Mouse (Mus musculus): ENCODE measurements around the gene Ascc1. TPM values are rescaled to one million over a fixed set of nuclear protein-coding genes. Genes with fewer than 3 reads are reported as not detected.
A peak's percentile ranks its signal among the peaks of the same experiment; 100 is the strongest.

Ascc1 gene
- polyA plus RNA-seq, 1 experiment from 2014 or later: 35.8 TPM

DNA sequence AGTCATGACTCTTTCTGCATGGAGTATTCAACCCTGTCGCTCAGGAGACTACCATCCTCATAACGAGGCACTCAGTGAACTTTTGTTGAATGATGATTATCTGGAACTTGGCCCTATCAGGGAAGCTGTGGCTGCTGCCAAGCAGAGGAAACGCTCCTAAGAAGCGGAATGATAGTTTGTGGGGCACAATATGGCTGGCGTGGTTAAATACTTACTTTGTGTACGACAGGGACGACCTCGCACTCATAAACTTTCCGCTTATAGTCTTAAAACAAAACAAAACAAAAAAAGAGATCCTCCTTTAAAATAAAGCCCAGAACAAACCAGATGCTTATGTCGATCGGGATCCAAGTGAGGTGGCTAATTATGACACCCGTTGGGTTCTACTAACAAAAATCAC is 402 bp upstream of the Ascc1 start:
- Histone ChIP-seq H3K4me1 (replicated peaks) (peaks cover 21% of the 10 kb centered on the region), H3K27me3 (ENCODE audit: insufficient read depth, poor library complexity, severe bottlenecking) (no peaks in the 10 kb centered on the region), H3K36me3 (peaks cover 29% of the 10 kb centered on the region), H3K9me3 (no peaks in the 10 kb centered on the region), H3K27ac (peak overlapping the region; percentile 98), H3K4me3 (peak overlapping the region; percentile 75)
- DNase-seq (ENCODE audit: low spot score): no peak
- 10% methylated on average over 12 of the region's 12 CpGs for WGBS

DNA sequence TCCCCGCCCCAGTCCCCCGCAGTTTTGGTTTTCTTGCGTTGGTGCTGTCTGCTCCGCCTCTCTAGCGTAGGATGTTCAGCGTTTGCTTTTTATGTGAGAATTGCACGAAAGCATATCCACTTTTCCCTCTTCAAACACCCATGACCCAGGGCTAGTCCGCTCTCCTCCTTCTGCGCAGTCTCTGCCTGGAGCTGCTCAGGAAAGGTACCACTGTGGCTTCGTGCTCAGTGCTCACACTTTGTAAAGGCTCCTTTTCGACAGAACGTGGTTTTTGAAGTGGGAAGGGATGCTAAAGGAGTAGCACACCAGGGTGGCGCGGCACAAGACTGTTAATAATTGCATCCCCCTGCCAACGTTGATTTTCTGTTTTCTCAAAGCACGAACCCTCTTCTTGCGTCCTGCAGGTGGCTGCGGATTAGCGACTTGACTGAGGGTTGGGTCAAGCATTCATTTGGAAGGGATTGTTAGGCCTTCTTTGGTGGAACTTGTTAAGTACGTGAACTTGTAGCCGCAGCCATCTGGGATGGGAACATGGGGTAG is 678 bp downstream of the Ascc1 start:
- peak overlapping the region; percentile 75 for H3K4me3 ChIP-seq
- under 1% methylated on average over 21 of the region's 21 CpGs for WGBS
- peaks cover 21% of the 10 kb centered on the region for H3K4me1 ChIP-seq (replicated peaks)
- no peaks in the 10 kb centered on the region for H3K9me3 ChIP-seq
- peaks cover 37% of the 10 kb centered on the region for H3K36me3 ChIP-seq
- peak overlapping the region; percentile 98 for H3K27ac ChIP-seq
- no peaks in the 10 kb centered on the region for H3K27me3 ChIP-seq (ENCODE audit: insufficient read depth, poor library complexity, severe bottlenecking)
- DNase-seq (ENCODE audit: low spot score): no peak

DNA sequence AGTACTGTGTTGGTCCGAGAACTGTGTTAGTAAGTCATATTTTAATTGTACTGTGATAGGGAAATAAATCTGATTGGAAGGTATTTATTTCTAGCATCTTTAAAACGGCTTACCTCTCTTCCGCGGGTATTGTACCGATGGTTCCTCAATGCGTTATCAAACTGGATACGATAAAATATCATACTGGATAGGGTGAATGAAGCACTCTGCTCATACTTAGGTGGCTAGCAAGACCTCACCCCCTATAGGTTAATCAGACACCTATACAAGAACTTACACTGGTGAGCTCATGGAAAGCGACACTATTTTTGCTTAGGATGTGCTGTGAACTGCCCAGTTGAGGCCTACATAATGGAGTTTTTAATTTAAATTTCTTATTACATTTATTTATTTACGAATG is 1.2 kb downstream of the Ascc1 start:
- Histone ChIP-seq H3K4me3 (peak overlapping the region; percentile 75), H3K4me1 (replicated peaks) (peaks cover 21% of the 10 kb centered on the region)
- 77% methylated on average over 9 of the region's 9 CpGs for WGBS

DNA sequence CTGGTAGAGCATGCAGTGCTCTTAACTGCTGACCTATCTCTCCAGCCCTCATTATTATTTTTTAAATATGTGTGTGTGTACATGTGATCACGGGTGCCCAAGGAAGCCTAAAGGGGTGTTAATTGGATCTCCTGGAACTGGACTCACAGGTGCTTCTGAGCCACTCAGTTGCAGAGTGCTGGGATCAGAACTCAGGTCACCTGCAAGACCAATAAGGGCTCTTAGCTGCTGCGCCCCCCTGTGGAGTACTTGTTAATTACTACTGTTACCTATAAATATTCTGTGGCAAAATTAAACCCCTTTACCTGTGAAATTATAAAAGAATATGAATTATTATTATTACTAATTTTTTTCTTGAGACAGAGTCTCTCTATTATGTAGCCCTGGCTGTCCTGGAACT is 2.7 kb downstream of the Ascc1 start:
- H3K9me3 ChIP-seq: no peaks in the 10 kb centered on the region
- WGBS: 69% methylated on average over 2 of the region's 2 CpGs
- H3K4me1 ChIP-seq (replicated peaks): peaks cover 21% of the 10 kb centered on the region
- no peak overlapping the region for H3K27ac ChIP-seq
- no peaks in the 10 kb centered on the region for H3K27me3 ChIP-seq (ENCODE audit: insufficient read depth, poor library complexity, severe bottlenecking)
- no peak overlapping the region for H3K4me3 ChIP-seq
- peaks cover 37% of the 10 kb centered on the region for H3K36me3 ChIP-seq
- DNase-seq (ENCODE audit: low spot score): no peak

More for the DNA sequence above, 1.2 kb downstream of the Ascc1 start:
- H3K27me3 ChIP-seq (ENCODE audit: insufficient read depth, poor library complexity, severe bottlenecking): no peaks in the 10 kb centered on the region
- H3K27ac ChIP-seq: peak overlapping the region; percentile 98
- no peaks in the 10 kb centered on the region for H3K9me3 ChIP-seq
- no peak for DNase-seq (ENCODE audit: low spot score)
- peaks cover 43% of the 10 kb centered on the region for H3K36me3 ChIP-seq

DNA sequence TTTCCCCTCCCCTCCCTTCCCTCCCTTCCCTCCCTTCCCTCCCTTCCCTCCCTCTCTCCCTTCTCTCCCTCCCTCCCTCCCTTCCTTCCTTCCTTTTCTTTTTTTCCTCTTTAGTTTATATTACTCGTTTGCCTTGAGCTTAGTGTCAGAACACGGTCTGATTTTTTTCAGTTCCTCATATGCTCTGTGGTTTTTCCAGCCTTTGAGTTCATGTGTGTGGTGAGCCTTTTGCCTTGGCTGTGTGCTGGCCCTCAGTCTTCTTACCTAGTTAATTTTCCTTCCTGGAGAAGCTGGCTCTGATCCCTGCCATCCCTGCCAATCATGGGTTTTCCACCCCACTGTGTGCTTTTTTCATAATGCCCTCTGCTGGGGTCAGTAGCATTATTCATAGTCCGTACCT is 6.5 kb downstream of the Ascc1 start:
- Histone ChIP-seq H3K27ac (no peak overlapping the region), H3K4me3 (no peak overlapping the region), H3K36me3 (peaks cover 38% of the 10 kb centered on the region), H3K27me3 (ENCODE audit: insufficient read depth, poor library complexity, severe bottlenecking) (no peaks in the 10 kb centered on the region), H3K4me1 (replicated peaks) (peaks cover under 1% of the 10 kb centered on the region; the same call in 1 of the 2 replicates), H3K9me3 (no peaks in the 10 kb centered on the region)
- DNase-seq (ENCODE audit: low spot score): no peak
- 87% methylated on average over 3 of the region's 3 CpGs for WGBS

DNA sequence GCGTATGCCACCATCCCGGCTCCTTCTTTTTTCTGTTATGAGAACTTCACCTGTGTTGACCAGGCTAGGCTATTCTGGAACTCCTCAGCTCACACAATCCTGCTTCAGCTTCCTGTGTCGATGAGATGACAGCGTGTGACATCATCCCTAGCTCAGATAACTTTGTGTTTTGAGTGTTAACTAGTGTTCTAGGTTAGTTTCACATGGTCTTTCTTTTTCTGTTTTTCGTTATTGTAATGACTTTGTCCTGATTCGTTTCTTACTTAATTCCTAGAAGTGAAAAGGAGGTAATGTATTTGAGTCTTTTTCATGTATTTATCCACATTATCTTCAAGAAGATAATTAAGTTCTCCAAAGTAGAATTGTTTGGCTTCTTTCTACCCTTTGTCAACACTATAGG is 13.6 kb downstream of the Ascc1 start:
- 93% methylated on average over 6 of the region's 6 CpGs for WGBS
- no peaks in the 10 kb centered on the region for H3K27me3 ChIP-seq (ENCODE audit: insufficient read depth, poor library complexity, severe bottlenecking)

DNA sequence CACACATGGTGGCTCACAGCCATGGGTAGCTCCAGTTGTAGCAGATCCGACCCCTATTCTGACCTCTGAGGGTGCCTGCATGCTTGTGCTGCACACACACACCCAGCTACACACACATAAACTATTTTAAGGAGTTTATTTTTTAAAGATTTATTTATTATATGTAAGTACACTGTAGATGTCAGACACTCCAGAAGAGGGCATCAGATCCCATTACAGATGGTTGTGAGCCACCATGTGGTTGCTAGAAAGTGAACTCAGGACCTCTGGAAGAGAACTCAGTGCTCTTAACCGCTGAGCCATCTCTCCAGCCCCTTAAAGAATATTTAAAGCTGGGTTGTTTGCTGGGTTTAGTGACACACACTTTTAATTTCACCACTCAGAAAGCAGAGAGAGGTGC is 16.7 kb downstream of the Ascc1 start:
- Histone ChIP-seq H3K4me1 (replicated peaks) (no peaks in the 10 kb centered on the region), H3K27me3 (ENCODE audit: insufficient read depth, poor library complexity, severe bottlenecking) (no peaks in the 10 kb centered on the region), H3K4me3 (no peak overlapping the region), H3K9me3 (no peaks in the 10 kb centered on the region), H3K27ac (no peak overlapping the region), H3K36me3 (peaks cover 57% of the 10 kb centered on the region)
- DNase-seq (ENCODE audit: low spot score): no peak
- WGBS: 77% methylated on average over 2 of the region's 2 CpGs

More for the DNA sequence above, 13.6 kb downstream of the Ascc1 start:
- Histone ChIP-seq H3K36me3 (peaks cover 59% of the 10 kb centered on the region), H3K4me3 (no peak overlapping the region), H3K27ac (no peak overlapping the region), H3K4me1 (replicated peaks) (no peaks in the 10 kb centered on the region), H3K9me3 (no peaks in the 10 kb centered on the region)
- no peak for DNase-seq (ENCODE audit: low spot score)

DNA sequence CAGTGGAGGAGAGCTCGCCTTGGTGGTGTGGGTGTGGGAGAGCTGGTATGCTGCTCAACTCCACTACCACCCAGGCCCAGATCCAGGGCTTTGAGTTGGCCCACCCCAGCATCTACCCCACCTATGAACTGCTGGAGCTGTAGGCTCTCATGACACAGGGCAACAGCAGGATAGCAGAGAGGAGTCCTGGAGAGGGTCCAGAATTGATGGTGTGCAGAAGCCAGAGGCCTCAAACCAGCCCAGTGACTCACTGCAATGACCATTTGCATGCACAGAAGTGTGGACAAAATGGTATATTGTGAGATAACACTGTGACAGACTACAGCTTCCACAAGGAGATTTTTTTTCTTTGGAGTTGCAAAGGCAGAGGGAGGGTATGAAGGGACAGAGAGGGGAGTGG is 21.1 kb downstream of the Ascc1 start:
- Histone ChIP-seq H3K36me3 (peaks cover 29% of the 10 kb centered on the region), H3K4me3 (no peak overlapping the region), H3K4me1 (replicated peaks) (peaks cover 6% of the 10 kb centered on the region), H3K9me3 (no peaks in the 10 kb centered on the region), H3K27ac (no peak overlapping the region), H3K27me3 (ENCODE audit: insufficient read depth, poor library complexity, severe bottlenecking) (no peaks in the 10 kb centered on the region)
- DNase-seq (ENCODE audit: low spot score): no peak
- 90% methylated on average over 1 of the region's 1 CpGs for WGBS

DNA sequence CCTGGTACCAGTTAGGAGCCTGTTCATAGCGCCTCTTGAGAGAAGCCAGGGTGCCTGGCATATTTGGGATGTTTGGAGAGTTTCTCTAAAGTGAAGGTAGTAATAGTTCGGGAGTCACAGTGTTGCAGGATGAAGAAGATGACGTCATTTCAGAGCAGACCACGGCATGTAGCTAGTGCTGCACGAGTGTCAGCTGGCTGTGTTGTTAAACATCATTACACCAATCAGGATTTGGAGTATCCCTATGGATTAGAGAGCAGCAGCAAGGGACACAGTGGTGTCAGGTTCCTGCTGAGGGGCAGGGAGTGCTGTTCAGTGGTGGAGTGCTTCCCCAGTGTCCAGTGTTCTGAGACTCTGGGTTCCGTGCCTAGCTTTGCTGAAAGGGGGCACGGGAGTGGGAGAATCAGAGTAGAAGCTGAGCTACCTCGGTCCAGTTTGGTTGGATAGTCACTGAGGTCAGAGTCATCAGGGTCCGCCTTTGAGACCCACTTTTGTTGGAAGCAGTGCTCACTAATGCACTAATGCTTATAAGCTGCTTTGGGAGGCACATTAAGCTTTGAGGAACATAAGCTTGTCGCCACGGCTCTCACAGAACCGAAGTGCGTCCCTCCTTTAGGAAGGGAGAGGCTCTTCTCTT is 24.3 kb downstream of the Ascc1 start:
- peaks cover 11% of the 10 kb centered on the region for H3K4me1 ChIP-seq (replicated peaks)
- DNase-seq (ENCODE audit: low spot score): no peak
- no peaks in the 10 kb centered on the region for H3K9me3 ChIP-seq
- no peaks in the 10 kb centered on the region for H3K27me3 ChIP-seq (ENCODE audit: insufficient read depth, poor library complexity, severe bottlenecking)
- peak overlapping the region; percentile 40; the same call in 1 of the 2 replicates for H3K27ac ChIP-seq
- no peak overlapping the region for H3K4me3 ChIP-seq
- H3K36me3 ChIP-seq: peaks cover 14% of the 10 kb centered on the region; the same call in 1 of the 2 replicates
- 70% methylated on average over 13 of the region's 13 CpGs for WGBS

DNA sequence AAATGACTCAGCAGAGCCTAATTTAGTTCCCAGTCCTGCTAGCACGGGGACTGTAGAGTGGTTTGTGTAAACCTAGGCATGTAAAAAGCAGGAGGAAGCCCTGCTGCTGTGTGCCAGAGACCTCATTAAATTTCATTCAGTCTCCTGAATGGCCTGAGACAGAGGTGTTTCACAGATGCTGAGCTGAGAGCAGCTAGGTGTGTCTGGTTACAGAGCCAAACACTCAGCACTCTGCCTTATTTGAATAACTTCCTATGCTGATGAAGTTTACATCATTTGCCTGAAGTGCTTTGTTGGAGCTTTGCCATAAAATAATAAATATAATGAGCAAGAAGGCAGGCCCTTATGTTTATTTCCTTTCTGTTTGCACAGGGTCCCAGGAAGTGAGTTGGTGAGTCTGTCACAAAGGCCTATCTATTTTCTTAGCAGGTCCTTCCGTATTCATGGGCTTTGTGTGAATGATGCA is 25.0 kb downstream of the Ascc1 start:
- H3K4me1 ChIP-seq (replicated peaks): peaks cover 19% of the 10 kb centered on the region
- H3K27me3 ChIP-seq (ENCODE audit: insufficient read depth, poor library complexity, severe bottlenecking): no peaks in the 10 kb centered on the region
- H3K9me3 ChIP-seq: no peaks in the 10 kb centered on the region
- 0 out of 2 replicates have a peak overlapping the region, but pooled peaks have one; percentile 23 for H3K27ac ChIP-seq
- no peak for DNase-seq (ENCODE audit: low spot score)
- 70% methylated on average over 2 of the region's 2 CpGs for WGBS
- no peak overlapping the region for H3K4me3 ChIP-seq
- peaks cover 7% of the 10 kb centered on the region; the same call in 1 of the 2 replicates for H3K36me3 ChIP-seq

DNA sequence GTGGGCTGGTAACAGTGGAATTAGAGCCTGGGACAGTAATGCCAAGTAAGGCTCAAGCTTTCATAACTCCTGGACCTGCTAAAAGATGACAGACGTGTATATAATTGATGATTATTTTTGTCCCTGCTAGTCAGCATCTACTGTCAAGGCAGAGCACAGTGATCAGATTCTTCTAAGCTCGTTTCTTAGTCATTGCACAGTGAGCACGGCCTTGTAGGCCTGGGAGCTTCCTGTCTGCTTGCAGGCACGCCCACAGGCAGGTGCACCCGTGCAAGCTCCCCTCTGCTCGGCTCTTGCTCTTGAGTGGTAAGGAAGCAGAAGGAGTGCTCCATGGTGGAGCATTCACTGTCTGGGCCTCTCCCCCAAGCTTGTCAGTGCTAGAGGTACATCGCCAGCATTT is 25.6 kb downstream of the Ascc1 start:
- Histone ChIP-seq H3K36me3 (0 out of 2 replicates have a peak, but pooled peaks cover 4% of the 10 kb centered on the region), H3K4me1 (replicated peaks) (peaks cover 24% of the 10 kb centered on the region), H3K27ac (peak overlapping the region; percentile 35; the same call in 1 of the 2 replicates), H3K9me3 (no peaks in the 10 kb centered on the region), H3K4me3 (no peak overlapping the region), H3K27me3 (ENCODE audit: insufficient read depth, poor library complexity, severe bottlenecking) (no peaks in the 10 kb centered on the region)
- 87% methylated on average over 7 of the region's 7 CpGs for WGBS
- DNase-seq (ENCODE audit: low spot score): no peak

DNA sequence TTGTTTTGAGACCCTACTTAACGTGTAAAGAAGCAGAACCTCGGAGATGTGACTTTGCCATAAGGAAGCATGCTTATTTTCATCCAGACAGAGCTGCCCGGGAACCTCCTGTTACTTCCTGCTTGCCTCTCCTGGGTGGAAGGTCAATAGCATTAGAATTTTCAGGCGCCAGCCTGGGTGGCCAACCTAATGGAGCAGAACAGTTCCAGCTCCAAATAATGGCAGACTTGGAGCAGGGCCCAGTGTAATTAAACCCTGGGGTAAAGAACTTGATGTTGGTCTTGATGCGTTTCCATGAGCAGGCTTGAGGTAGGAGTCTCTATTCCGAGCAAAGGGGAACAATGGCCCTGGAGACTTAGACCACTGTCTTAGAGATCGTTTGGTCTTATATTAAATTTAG is 26.4 kb downstream of the Ascc1 start:
- H3K36me3 ChIP-seq: 0 out of 2 replicates have a peak, but pooled peaks cover 4% of the 10 kb centered on the region
- H3K4me3 ChIP-seq: no peak overlapping the region
- H3K27ac ChIP-seq: no peak overlapping the region
- peaks cover 26% of the 10 kb centered on the region for H3K4me1 ChIP-seq (replicated peaks)
- H3K9me3 ChIP-seq: no peaks in the 10 kb centered on the region
- DNase-seq (ENCODE audit: low spot score): no peak
- no peaks in the 10 kb centered on the region for H3K27me3 ChIP-seq (ENCODE audit: insufficient read depth, poor library complexity, severe bottlenecking)
- 80% methylated on average over 7 of the region's 7 CpGs for WGBS

DNA sequence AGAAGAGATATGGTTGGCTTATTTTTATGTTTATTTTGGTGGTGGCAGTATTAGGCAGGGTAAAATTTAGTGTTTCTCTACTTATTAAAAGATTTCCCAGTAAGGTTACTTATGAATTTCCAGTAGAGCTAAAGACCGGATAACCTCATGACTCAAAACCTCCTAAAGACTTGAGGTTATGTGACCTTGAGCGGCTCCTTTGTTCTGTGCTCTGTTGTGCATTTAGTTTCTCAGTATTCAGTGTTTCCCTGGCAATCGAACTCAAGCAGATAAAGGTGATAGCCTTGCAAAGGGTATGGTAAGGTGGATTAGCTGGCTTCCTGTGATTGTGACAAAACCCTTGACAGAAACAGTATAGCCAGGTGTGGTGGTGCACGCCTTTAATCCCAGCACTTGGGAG is 26.8 kb downstream of the Ascc1 start:
- H3K27me3 ChIP-seq (ENCODE audit: insufficient read depth, poor library complexity, severe bottlenecking): no peaks in the 10 kb centered on the region
- H3K36me3 ChIP-seq: 0 out of 2 replicates have a peak, but pooled peaks cover 4% of the 10 kb centered on the region
- WGBS: 94% methylated on average over 4 of the region's 4 CpGs
- DNase-seq (ENCODE audit: low spot score): no peak
- H3K9me3 ChIP-seq: no peaks in the 10 kb centered on the region
- no peak overlapping the region for H3K4me3 ChIP-seq
- no peak overlapping the region for H3K27ac ChIP-seq
- H3K4me1 ChIP-seq (replicated peaks): peaks cover 26% of the 10 kb centered on the region

All from hindbrain, embryonic 10.5 days (tissue).